Mouse (Mus musculus) CH12.LX (cell line): Measurements from ENCODE around the gene Apol7a. TPM values are rescaled to one million over a fixed set of nuclear protein-coding genes. Genes with fewer than 3 reads are reported as not detected.

ENCODE experiments used
- DNase-seq: peaks from one replicate; pipeline ENCODE4 v3.0.0-alpha.2; 2013; ENCODE audit errors: extremely low read depth
- H3K27ac ChIP-seq: 2 replicates; pipeline ENCODE4 v1.5.1; 2012; ENCODE audit warnings: low read depth, mild to moderate bottlenecking, control low read depth, moderate library complexity; ENCODE audit not compliant: insufficient read depth
- H3K27me3 ChIP-seq: replicated peaks from 2 replicates; pipeline ENCODE3; 2012; ENCODE audit warnings: inconsistent platforms
- H3K36me3 ChIP-seq, 2 experiments: replicated peaks in 1 of 2; 2 replicates each; pipeline versions ENCODE3 to v1.6.1; 2012; ENCODE audit warnings: inconsistent platforms in 1 of 2, low read length in 1 of 2, mild to moderate bottlenecking in 1 of 2, mixed read lengths in 1 of 2, moderate library complexity in 1 of 2; ENCODE audit not compliant: control insufficient read depth in 1 of 2, insufficient read depth in 1 of 2
- H3K4me1 ChIP-seq, 2 experiments: 2 replicates each; pipeline ENCODE4 v1.6.1; 2012; ENCODE audit warnings: inconsistent platforms in 1 of 2, moderate library complexity in 1 of 2; ENCODE audit not compliant: insufficient read depth in 2 of 2, control insufficient read depth in 1 of 2
- H3K4me2 ChIP-seq: 2 replicates; pipeline ENCODE4 v1.6.1; 2012; ENCODE audit warnings: low read depth, mild to moderate bottlenecking, control low read depth; ENCODE audit not compliant: poor library complexity, insufficient read depth, severe bottlenecking
- H3K4me3 ChIP-seq, 3 experiments: fragments of 150-350 bp in 1 of 3; sonication (generic) in 1 of 3; replicated peaks in 1 of 3; 2 replicates each; pipeline versions ENCODE3 to v1.5.1; 2011 to 2012; ENCODE audit warnings: low read depth in 2 of 3, low read length in 2 of 3, mild to moderate bottlenecking in 2 of 3, moderate library complexity in 2 of 3, control low read depth in 1 of 3, improper control_type of control experiment in 1 of 3, inconsistent platforms in 1 of 3, mixed read lengths in 1 of 3; ENCODE audit not compliant: poor library complexity in 1 of 3
- H3K79me2 ChIP-seq: replicated peaks from 2 replicates; pipeline ENCODE4 v1.6.1; 2012; ENCODE audit warnings: mild to moderate bottlenecking, moderate library complexity; ENCODE audit not compliant: control insufficient read depth, poor library complexity, insufficient read depth, severe bottlenecking; ENCODE audit errors: extremely low read depth
- H3K9ac ChIP-seq: 2 replicates; pipeline ENCODE4 v1.6.1; 2012; ENCODE audit warnings: low read depth, mild to moderate bottlenecking, control low read depth, moderate library complexity; ENCODE audit not compliant: insufficient read depth
- H3K9me3 ChIP-seq: replicated peaks from 2 replicates; pipeline ENCODE3; 2012; ENCODE audit warnings: low read length, inconsistent platforms, mixed read lengths
- BHLHE40 ChIP-seq: IDR thresholded peaks from 2 replicates; pipeline ENCODE4 v1.6.1; 2011; ENCODE audit warnings: mild to moderate bottlenecking, low read depth, low read length, improper control_type of control experiment
- ETS1 ChIP-seq: conservative IDR thresholded peaks from 2 replicates; pipeline ENCODE4 v1.6.1; 2012; ENCODE audit warnings: low read depth, mild to moderate bottlenecking, inconsistent platforms, low read length, improper control_type of control experiment, moderate library complexity
- GABPA ChIP-seq: IDR thresholded peaks from 2 replicates; pipeline ENCODE4 v1.6.1; 2012; ENCODE audit warnings: low read depth, low read length, improper control_type of control experiment, inconsistent platforms; ENCODE audit not compliant: insufficient replicate concordance
- HCFC1 ChIP-seq: IDR thresholded peaks from 2 replicates; pipeline ENCODE4 v1.6.1; 2012; ENCODE audit warnings: low read depth, mild to moderate bottlenecking, inconsistent platforms, low read length, improper control_type of control experiment
- JUND ChIP-seq: conservative IDR thresholded peaks from 2 replicates; pipeline ENCODE4 v1.6.1; 2011; ENCODE audit warnings: low read depth, low read length, improper control_type of control experiment
- KAT2A ChIP-seq: IDR thresholded peaks from 2 replicates; pipeline ENCODE4 v1.6.1; 2012; ENCODE audit warnings: low read length, improper control_type of control experiment, inconsistent platforms; ENCODE audit not compliant: insufficient replicate concordance
- MAX ChIP-seq: IDR thresholded peaks from 2 replicates; pipeline ENCODE4 v1.6.1; 2011; ENCODE audit warnings: low read length, improper control_type of control experiment
- MXI1 ChIP-seq: IDR thresholded peaks from 2 replicates; pipeline ENCODE4 v1.6.1; 2011; ENCODE audit warnings: mild to moderate bottlenecking, low read depth, low read length, improper control_type of control experiment
- MYC ChIP-seq: IDR thresholded peaks from 2 replicates; pipeline ENCODE4 v1.6.1; 2011; ENCODE audit warnings: low read depth, mild to moderate bottlenecking, improper control_type of control experiment, low read length
- RAD21 ChIP-seq: IDR thresholded peaks from 2 replicates; pipeline ENCODE4 v1.6.1; 2011; ENCODE audit warnings: low read depth, mild to moderate bottlenecking, low read length, improper control_type of control experiment, moderate library complexity
- SIN3A ChIP-seq: IDR thresholded peaks from 2 replicates; pipeline ENCODE4 v1.6.1; 2012; ENCODE audit warnings: low read length, improper control_type of control experiment, inconsistent platforms
- SMC3 ChIP-seq: IDR thresholded peaks from 2 replicates; pipeline ENCODE4 v1.6.1; 2011; ENCODE audit warnings: low read depth, low read length, improper control_type of control experiment
- TBP ChIP-seq: conservative IDR thresholded peaks from 2 replicates; pipeline ENCODE4 v1.6.1; 2011; ENCODE audit warnings: low read depth, low read length, improper control_type of control experiment
- USF1 ChIP-seq: IDR thresholded peaks from 2 replicates; pipeline ENCODE4 v1.6.1; 2014; ENCODE audit warnings: low read depth, mild to moderate bottlenecking, inconsistent platforms, low read length, improper control_type of control experiment
- USF2 ChIP-seq: conservative IDR thresholded peaks from 2 replicates; pipeline ENCODE4 v1.6.1; 2011; ENCODE audit warnings: low read depth, low read length, improper control_type of control experiment
- ZC3H11A ChIP-seq: IDR thresholded peaks from 2 replicates; pipeline ENCODE4 v1.6.1; 2012; ENCODE audit warnings: low read depth, mild to moderate bottlenecking, inconsistent platforms, low read length, improper control_type of control experiment
- ZKSCAN1 ChIP-seq: IDR thresholded peaks from 2 replicates; pipeline ENCODE4 v1.6.1; 2012; ENCODE audit warnings: low read depth, inconsistent platforms, low read length, improper control_type of control experiment, borderline replicate concordance
- ZMIZ1 ChIP-seq: IDR thresholded peaks from 2 replicates; pipeline ENCODE4 v1.6.1; 2012; ENCODE audit warnings: low read depth, mild to moderate bottlenecking, inconsistent platforms, low read length, improper control_type of control experiment
- dilution Hi-C: fragments of 300-500 bp; cut with MboI; formaldehyde crosslinking; loops from 2 replicates; pipeline ENCODE4 v1.14.3; 2020; ENCODE audit warnings: low sequenced_read_pairs; ENCODE audit not compliant: extremely low pct_unique_long_range_greater_than_20kb, extremely low pct_ligation_motif_present
- in situ Hi-C: fragments of 300-500 bp; cut with MboI; formaldehyde crosslinking; loops from 3 replicates; pipeline ENCODE4 v1.14.3; 2019; ENCODE audit warnings: low sequenced_read_pairs, low pct_ligation_motif_present, low pct_unique_long_range_greater_than_20kb, mixed read lengths
- polyA plus RNA-seq: library from polyadenylated mRNA; unstranded; fragments of >175 nt; gene quantifications from 2 replicates; pipeline ENCODE4 v1.2.1, GENCODE M21; 2012; ENCODE audit warnings: low read depth; ENCODE audit not compliant: insufficient read length
- total RNA-seq, 2 experiments: library from RNA; depleted of rRNA; stranded (reverse); fragments of 300-350 nt in 1 of 2; fragments of >200 nt in 1 of 2; gene quantifications; 2 replicates each; pipeline ENCODE4 v1.2.3; 2012 to 2014

Apol7a gene
- total and polyA plus RNA-seq, 3 experiments, result not detected

- Histone ChIP-seq H3K27me3 (peaks cover 67% of the 10 kb centered on the region), H3K36me3 (no peaks in the 10 kb centered on the region), H3K9ac (no peak overlapping the region), H3K79me2 (no peaks in the 10 kb centered on the region), H3K27ac (no peak overlapping the region), H3K4me2 (no peak overlapping the region), H3K9me3 (no peaks in the 10 kb centered on the region), H3K4me3 (no peak overlapping the region)
- no peak for DNase-seq
- dilution Hi-C loops, result no loop called here
- TF ChIP-seq MXI1, result no peak
- no peak for TF ChIP-seq MAX
- no peak for TF ChIP-seq SMC3
- TF ChIP-seq USF1, result no peak
- TF ChIP-seq, all 38 proteins: peak for 0
- in situ Hi-C loops, result loop anchor here (10.0 to 25.0 kb wide), 2 partner anchors 130 to 367 kb away; no protein-coding TSS in a partner anchor
- H3K4me1 ChIP-seq, result peaks cover 0 to 3% of the 10 kb centered on the region in 2 experiments; a peak in 2 of 4 replicates
These were observed 44.4 kb downstream of the Apol7a start for GRCm38 (mm10) chr15:77354496-77354847.

DNA sequence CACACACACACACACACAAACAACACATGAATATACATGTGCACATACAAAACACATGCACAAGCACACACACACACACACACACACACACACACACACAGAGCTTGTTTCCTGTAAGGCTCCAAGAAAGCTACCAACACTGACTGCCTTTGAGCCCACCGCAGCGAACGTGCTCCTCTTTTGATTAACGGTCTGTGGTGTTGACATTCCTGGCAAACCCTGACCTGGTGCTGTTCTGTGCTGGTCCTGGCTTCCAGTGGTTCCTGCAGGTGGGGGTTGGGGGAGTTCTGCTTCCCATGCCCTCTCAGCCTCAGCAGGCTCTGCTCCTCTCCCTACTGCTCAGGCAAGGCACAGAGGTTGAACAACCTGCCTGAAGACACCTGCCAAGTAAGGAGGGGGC is 45.1 kb downstream of the Apol7a start:
- no peak overlapping the region for H3K27ac ChIP-seq
- TF ChIP-seq RAD21, result no peak
- TF ChIP-seq ZMIZ1, result no peak
- no peak for TF ChIP-seq KAT2A
- TF ChIP-seq TBP, result no peak
- TF ChIP-seq BHLHE40, result no peak
- no peak for TF ChIP-seq ZC3H11A
- no peak for TF ChIP-seq ETS1
- no peak for TF ChIP-seq GABPA
- TF ChIP-seq SIN3A, result no peak
- TF ChIP-seq ZKSCAN1, result no peak
- no peak for TF ChIP-seq SMC3
- no peak for TF ChIP-seq USF2
- TF ChIP-seq MYC, result no peak
- no peak for TF ChIP-seq JUND
- TF ChIP-seq HCFC1, result no peak
- in situ Hi-C loops, result loop anchor here (10.0 to 25.0 kb wide), 2 partner anchors 129 to 366 kb away; no protein-coding TSS in a partner anchor

More for the DNA sequence above, 45.1 kb downstream of the Apol7a start:
- H3K9ac ChIP-seq, result no peak overlapping the region
- no peaks in the 10 kb centered on the region for H3K79me2 ChIP-seq
- H3K9me3 ChIP-seq, result no peaks in the 10 kb centered on the region
- peaks cover 0 to 3% of the 10 kb centered on the region in 2 experiments; a peak in 2 of 4 replicates for H3K4me1 ChIP-seq
- H3K4me2 ChIP-seq, result no peak overlapping the region
- DNase-seq, result no peak
- H3K4me3 ChIP-seq, result no peak overlapping the region
- dilution Hi-C loops, result no loop called here
- H3K36me3 ChIP-seq, result no peaks in the 10 kb centered on the region
- peaks cover 67% of the 10 kb centered on the region for H3K27me3 ChIP-seq
